Mouse (Mus musculus) olfactory bulb, adult 2 months (tissue): ENCODE results near the gene Fam120b. TPM values are rescaled to one million over a fixed set of nuclear protein-coding genes. Genes with fewer than 3 reads are reported as not detected.

Experiments
- H3K27ac ChIP-seq: fragments of 200-500 bp; 2 replicates; pipeline ENCODE4 v1.5.1; 2012; ENCODE audit warnings: low read depth, low read length; ENCODE audit not compliant: insufficient read depth
- H3K4me1 ChIP-seq: fragments of 200-500 bp; 2 replicates; pipeline ENCODE4 v1.6.1; 2012; ENCODE audit warnings: low read length; ENCODE audit not compliant: control insufficient read depth, insufficient read depth
- H3K4me3 ChIP-seq: fragments of 200-500 bp; 2 replicates; pipeline ENCODE4 v1.5.1; 2012; ENCODE audit warnings: mild to moderate bottlenecking, low read depth, low read length, moderate library complexity; ENCODE audit not compliant: insufficient read depth
- CTCF ChIP-seq: fragments of 200-500 bp; IDR thresholded peaks from 2 replicates; pipeline ENCODE4 v1.5.1; 2012; ENCODE audit warnings: low read depth, mild to moderate bottlenecking, low read length, moderate library complexity; ENCODE audit not compliant: insufficient read depth
- POLR2A ChIP-seq: fragments of 200-500 bp; IDR thresholded peaks from 2 replicates; pipeline ENCODE4 v1.6.1; 2012; ENCODE audit warnings: mild to moderate bottlenecking, low read depth, low read length, moderate library complexity; ENCODE audit not compliant: insufficient read depth
- WGBS: fragments of 180-500 bp; shearing (Covaris S2); methylation state at CpG from one replicate; pipeline ENCODE4 v1.1.7; 2018; 5-methylcytosine and 5-hydroxymethylcytosine counted together
- polyA plus RNA-seq: library from polyadenylated mRNA; stranded (reverse); fragments of >200 nt; gene quantifications from 2 replicates; pipeline ENCODE4 v1.2.4, GENCODE M21; 2012; ENCODE audit warnings: low replicate concordance; ENCODE audit not compliant: missing spikeins, insufficient read depth, insufficient read length

Gene Fam120b
- polyA plus RNA-seq, 1 experiment = not detected

GRCm38 (mm10) chr17:15425931-15426330 is 29.9 kb downstream of the Fam120b start:
- H3K4me1 ChIP-seq = no peaks in the 10 kb centered on the region
- 97% methylated on average over 3 of the region's 3 CpGs for WGBS
- H3K4me3 ChIP-seq = no peak overlapping the region
- H3K27ac ChIP-seq = no peak overlapping the region
- TF ChIP-seq CTCF = no peak
- no peak for TF ChIP-seq POLR2A

DNA sequence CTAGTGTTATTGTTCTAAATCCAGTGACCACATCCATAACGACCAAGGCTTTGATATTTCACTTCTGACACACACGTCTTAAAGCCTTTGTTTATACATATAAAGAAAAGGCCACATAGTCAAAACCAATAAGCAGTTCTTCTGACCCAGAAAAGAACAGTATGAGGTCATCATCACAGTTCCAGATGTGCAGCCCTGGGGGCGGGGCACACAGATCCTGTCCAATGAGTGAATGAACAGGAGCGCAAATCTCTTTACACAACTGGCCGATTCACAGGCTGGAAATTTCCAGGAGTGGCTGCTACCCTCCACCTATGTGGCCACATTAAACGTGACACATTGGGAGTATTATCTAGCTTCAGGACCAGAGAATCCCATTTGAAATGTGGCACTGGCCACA is 33.4 kb downstream of the Fam120b start:
- Histone ChIP-seq H3K4me3 (no peak overlapping the region), H3K27ac (no peak overlapping the region), H3K4me1 (no peaks in the 10 kb centered on the region)
- TF ChIP-seq CTCF (no peak), POLR2A (no peak)
- WGBS = 77% methylated on average over 6 of the region's 6 CpGs

DNA sequence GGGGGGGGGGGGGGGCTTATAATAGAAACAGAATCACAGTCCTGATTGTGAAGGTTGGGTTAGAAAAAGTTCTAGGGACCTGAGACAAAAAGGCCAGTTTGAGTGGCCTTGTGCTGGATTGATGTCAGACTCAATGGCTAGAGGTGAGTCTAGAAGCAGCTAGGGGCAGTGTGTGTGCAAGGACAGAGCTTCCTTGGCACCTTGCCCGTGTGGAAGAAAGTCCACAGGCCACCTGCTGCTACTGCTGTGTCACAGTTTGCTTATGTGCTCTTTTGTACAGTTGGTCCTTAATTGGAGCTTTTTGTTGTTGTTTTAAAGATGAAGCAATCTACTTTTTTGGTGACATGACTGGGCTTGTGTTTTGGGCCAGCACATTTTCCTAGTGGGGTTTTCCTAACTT is 33.9 kb downstream of the Fam120b start:
- 41% methylated on average over 1 of the region's 1 CpGs for WGBS
- TF ChIP-seq CTCF = no peak
- TF ChIP-seq POLR2A = no peak
- Histone ChIP-seq H3K4me3 (no peak overlapping the region), H3K27ac (no peak overlapping the region), H3K4me1 (no peaks in the 10 kb centered on the region)

DNA sequence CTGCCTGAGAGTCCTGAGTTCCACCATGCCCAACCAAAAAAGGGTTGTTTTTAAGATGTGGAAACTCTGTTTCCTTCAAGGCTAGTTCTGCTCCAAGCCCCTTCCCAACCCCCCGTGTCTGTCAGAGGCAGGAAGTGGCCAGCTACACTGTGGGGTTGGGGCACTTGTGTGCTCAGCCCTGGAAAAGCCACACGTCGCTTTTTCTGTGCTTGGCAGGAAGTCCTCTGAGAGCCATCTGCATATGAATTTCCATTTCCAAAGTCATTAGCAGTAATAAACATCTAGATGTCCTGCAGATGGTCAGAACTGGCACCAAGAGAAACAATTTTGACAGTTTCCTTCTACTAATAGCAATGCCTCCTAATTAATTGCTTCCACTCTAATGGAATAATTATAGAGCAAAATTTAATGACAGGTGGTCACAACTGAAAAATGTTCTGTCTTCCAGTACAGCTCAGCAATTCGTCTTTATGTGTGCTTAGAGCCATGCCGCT is 35.1 kb downstream of the Fam120b start:
- Histone ChIP-seq H3K27ac (no peak overlapping the region), H3K4me3 (no peak overlapping the region), H3K4me1 (no peaks in the 10 kb centered on the region)
- no peak for TF ChIP-seq POLR2A
- TF ChIP-seq CTCF = no peak
- 59% methylated on average over 5 of the region's 5 CpGs for WGBS

DNA sequence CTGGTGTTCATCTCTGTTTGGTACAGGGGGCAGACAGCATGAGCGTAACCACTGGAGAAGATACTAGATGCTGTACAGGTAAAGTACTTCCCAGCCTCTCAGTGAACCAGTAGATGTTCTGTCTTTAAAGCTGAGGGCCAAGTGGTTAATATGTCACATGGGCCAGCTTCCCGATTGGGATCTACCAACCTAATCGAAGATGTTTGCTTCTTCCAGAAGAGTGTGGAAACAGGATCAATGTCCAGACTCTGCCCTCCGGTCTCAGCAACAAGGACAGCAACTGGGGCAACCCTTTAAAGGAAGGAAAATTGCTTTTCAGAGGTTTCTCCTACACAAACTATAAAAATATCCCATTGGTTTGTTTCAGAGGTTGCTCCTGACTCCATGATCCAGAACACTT is 35.5 kb downstream of the Fam120b start:
- WGBS = 98% methylated on average over 4 of the region's 4 CpGs
- H3K4me1 ChIP-seq = no peaks in the 10 kb centered on the region
- no peak for TF ChIP-seq POLR2A
- TF ChIP-seq CTCF = no peak
- H3K27ac ChIP-seq = no peak overlapping the region
- no peak overlapping the region for H3K4me3 ChIP-seq

DNA sequence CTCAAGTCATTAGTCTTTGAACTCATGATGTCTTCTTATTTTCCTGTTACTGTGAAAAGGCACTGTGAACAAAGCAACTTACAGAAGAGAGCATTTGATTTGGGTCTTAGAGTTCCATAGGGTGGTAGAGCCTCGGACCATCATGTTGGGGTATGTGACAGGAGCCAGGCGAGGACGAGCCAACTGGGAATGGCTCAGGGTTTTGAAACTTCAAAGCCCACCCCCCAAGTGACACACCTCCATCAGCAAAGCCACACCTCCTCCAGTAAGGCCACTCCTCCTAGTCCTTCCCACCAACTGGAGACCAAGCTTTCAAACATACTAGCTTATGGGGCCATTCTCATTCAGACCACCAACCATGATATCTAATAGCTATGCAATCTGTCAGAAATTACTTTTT is 36.0 kb downstream of the Fam120b start:
- TF ChIP-seq CTCF (no peak), POLR2A (no peak)
- no peak overlapping the region for H3K27ac ChIP-seq
- H3K4me3 ChIP-seq = no peak overlapping the region
- 85% methylated on average over 3 of the region's 3 CpGs for WGBS
- H3K4me1 ChIP-seq = no peaks in the 10 kb centered on the region

DNA sequence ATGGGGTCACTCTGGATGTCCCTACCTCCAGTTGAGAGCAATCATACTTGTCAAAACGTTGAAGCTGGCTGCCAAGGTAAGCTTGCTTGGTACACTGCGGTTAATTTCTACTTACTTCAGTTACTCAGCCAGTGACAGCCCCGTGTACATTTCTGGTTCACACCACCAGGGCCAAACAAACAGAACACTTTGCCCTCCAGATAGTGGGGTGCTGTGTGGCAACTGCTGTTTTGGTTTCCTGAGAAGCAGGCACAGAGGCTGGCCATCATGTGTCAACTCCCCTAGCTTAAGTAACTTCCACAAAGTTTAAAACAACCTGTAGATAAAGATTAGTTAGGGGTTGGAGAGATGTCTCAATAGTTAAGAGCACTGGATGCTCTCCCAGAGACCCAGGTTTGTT is 38.7 kb downstream of the Fam120b start:
- no peak for TF ChIP-seq CTCF
- TF ChIP-seq POLR2A = no peak
- WGBS = 83% methylated on average over 3 of the region's 3 CpGs

GRCm38 (mm10) chr17:15440067-15440462 is 44.1 kb downstream of the Fam120b start:
- Histone ChIP-seq H3K4me3 (no peak overlapping the region), H3K4me1 (peaks cover 7% of the 10 kb centered on the region), H3K27ac (no peak overlapping the region)
- TF ChIP-seq POLR2A (no peak), CTCF (no peak)
- 64% methylated on average over 8 of the region's 8 CpGs for WGBS

More for the DNA sequence above, 38.7 kb downstream of the Fam120b start:
- no peak overlapping the region for H3K4me3 ChIP-seq
- no peak overlapping the region for H3K27ac ChIP-seq
- no peaks in the 10 kb centered on the region for H3K4me1 ChIP-seq

- WGBS = 16% methylated on average over 11 of the region's 11 CpGs
- TF ChIP-seq POLR2A (no peak), CTCF (no peak)
Observed at GRCm38 (mm10) chr17:15440463-15441121, 44.6 kb downstream of the Fam120b start.

More at GRCm38 (mm10) chr17:15440463-15441121, 44.6 kb downstream of the Fam120b start:
- Histone ChIP-seq H3K27ac (no peak overlapping the region), H3K4me1 (peaks cover 7% of the 10 kb centered on the region), H3K4me3 (no peak overlapping the region)
